In the genomic region with DNA sequence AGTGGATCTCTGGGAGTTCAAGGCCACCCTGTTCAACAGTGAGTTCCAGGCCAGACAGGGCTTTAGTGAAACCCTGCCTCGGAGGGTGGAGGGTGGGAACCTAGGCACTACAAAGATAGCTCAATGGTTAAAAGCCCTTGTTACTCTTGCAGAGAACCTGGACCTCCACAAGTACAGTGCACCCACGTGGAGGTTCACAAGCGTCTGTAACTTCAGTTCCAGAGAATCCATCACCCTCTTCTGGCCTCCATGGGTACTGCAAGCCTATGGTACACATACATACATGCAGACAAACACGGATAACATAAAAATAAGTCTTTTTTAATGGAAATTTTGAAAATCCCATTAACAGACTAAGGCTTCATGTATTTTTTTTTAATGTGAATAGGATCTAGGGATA, we compare ENCODE assay signal across 29 mouse cellular contexts. TPM values are rescaled to one million over a fixed set of nuclear protein-coding genes. Genes with fewer than 3 reads are reported as not detected.
A peak's percentile ranks its signal among the peaks of the same experiment; 100 is the strongest.
DNase-seq lines count a peak whose midpoint lies in the region; ATAC-seq and TF ChIP-seq lines count a peak whose summit lies in the region.
"Had no signal": no experiment of that assay in that cellular context is flagged by ENCODE, and none has a peak within 500 bp of the region (broad histone marks: within the 10 kb centered on the region; RNA-seq: fewer than 3 reads in every experiment).

No protein-coding gene starts in this region.

- no peaks in the 10 kb centered on the region for H3K36me3 ChIP-seq in heart, adult 2 months (ENCODE audit: control insufficient read depth, insufficient read depth, low read length)
- H3K36me3 ChIP-seq in heart, embryonic 11.5 days (ENCODE audit: control insufficient read depth, insufficient read depth, low read length), result no peaks in the 10 kb centered on the region
- H3K36me3 ChIP-seq: forebrain, embryonic 10.5 days; heart, embryonic 10.5 days; hindbrain, embryonic 12.5 days; hindbrain, embryonic 15.5 days had no signal

- TF ChIP-seq EP300 in heart, adult 2 months (IDR thresholded peaks at IDR 0.05; ENCODE audit: insufficient read depth, low read depth, low read length), result no peak

- H3K27ac ChIP-seq in heart, adult 2 months, result no peak overlapping the region
- no peak overlapping the region for H3K27ac ChIP-seq in heart, embryonic 11.5 days (ENCODE audit: low read depth, low read length)
- H3K27ac ChIP-seq: forebrain, embryonic 10.5 days; heart, embryonic 10.5 days; hindbrain, embryonic 12.5 days; hindbrain, embryonic 15.5 days had no signal

- intact Hi-C loops in heart, adult 2 months (cut with DNase I), result no loop called here

- whole genome bisulfite sequencing in heart, adult 2 months, result 76% methylated on average over 4 of the region's 4 CpGs
- WGBS in heart, embryonic 11.5 days (ENCODE audit: insufficient replicate concordance), result 76% methylated on average over 4 of the region's 4 CpGs

- H3K4me2 ChIP-seq in heart, embryonic 11.5 days, result no peak overlapping the region
- H3K4me2 ChIP-seq: hindbrain, embryonic 12.5 days; hindbrain, embryonic 15.5 days had no signal

- H3K4me1 ChIP-seq in heart, adult 2 months (ENCODE audit: control insufficient read depth, insufficient read depth, low read length), result no peaks in the 10 kb centered on the region
- H3K4me1 ChIP-seq in heart, embryonic 11.5 days (ENCODE audit: control insufficient read depth, insufficient read depth, low read length), result no peaks in the 10 kb centered on the region

- no peak overlapping the region for H3K4me3 ChIP-seq in heart, adult 2 months
- H3K4me3 ChIP-seq in heart, embryonic 11.5 days (ENCODE audit: low read depth, low read length), result no peak overlapping the region
- H3K4me3 ChIP-seq: forebrain, embryonic 10.5 days; heart, embryonic 10.5 days; hindbrain, embryonic 12.5 days; hindbrain, embryonic 15.5 days had no signal

- no peak for TF ChIP-seq POLR2A in heart, adult 2 months (IDR thresholded peaks at IDR 0.05; ENCODE audit: insufficient read depth, low read depth, low read length)

- H3K27me3 ChIP-seq in heart, adult 2 months (ENCODE audit: control insufficient read depth, insufficient read depth, low read length), result peaks cover 4% of the 10 kb centered on the region; the same call in 1 of the 2 replicates
- peaks cover 33% of the 10 kb centered on the region for H3K27me3 ChIP-seq in heart, embryonic 11.5 days (ENCODE audit: control insufficient read depth, insufficient read depth, low read length)

- 0 out of 2 replicates have a peak, but pooled peaks have one; percentile 8 for TF ChIP-seq CTCF in heart, adult 2 months (IDR thresholded peaks at IDR 0.05)

- H3K9ac ChIP-seq in heart, adult 2 months (ENCODE audit: low read depth, low read length), result no peak overlapping the region
- no peak overlapping the region for H3K9ac ChIP-seq in heart, embryonic 11.5 days (ENCODE audit: low read depth, low read length)
- H3K9ac ChIP-seq: hindbrain, embryonic 12.5 days; hindbrain, embryonic 15.5 days had no signal

- no peak for DNase-seq in heart, adult 2 months
- peak; percentile 30 for DNase-seq in testis, postnatal 10 days (ENCODE audit: low spot score)
- no peak for DNase-seq in testis, postnatal 14 days (ENCODE audit: low spot score)
- peak; percentile 57 for DNase-seq in ZHBTc4 (ENCODE audit: low read depth, low spot score)
- DNase-seq in adrenal gland, postnatal 14 days, result no peak
- DNase-seq: adrenal gland, adult 2 months; adrenal gland, postnatal 25 days; B cell, adult 2 months; cerebellum, adult 11-12 months; cerebellum, adult 8-10 months; cerebellum, postnatal 10 days; cerebellum, postnatal 36 days; embryo, embryonic 11 days; gastrocnemius, postnatal 25 days; heart, adult 18-20 months; kidney, adult 11 months had no signal

- no peak for ATAC-seq in heart, embryonic 11.5 days (replicated peaks; ENCODE audit: insufficient number of reproducible peaks, low FRiP score, low TSS enrichment)
- ATAC-seq: forebrain, embryonic 14.5 days had no signal

- 0 out of 2 replicates have a peak, but pooled peaks cover 2% of the 10 kb centered on the region for H3K9me3 ChIP-seq in heart, embryonic 11.5 days (replicated peaks; ENCODE audit: control insufficient read depth, low read length)
- H3K9me3 ChIP-seq: forebrain, embryonic 10.5 days; heart, embryonic 10.5 days; hindbrain, embryonic 12.5 days; hindbrain, embryonic 15.5 days had no signal

- H3K79me2 ChIP-seq in heart, adult 2 months (replicated peaks; ENCODE audit: control insufficient read depth, insufficient read depth, low read length), result no peaks in the 10 kb centered on the region

RNA-seq across cellular contexts. Expression of a gene that starts 18.8 kb away (rescaled TPM):
- total RNA-seq in heart, adult 2 months (2021), result not detected
- not detected in 2 replicates for polyA plus RNA-seq in heart, adult 2 months (2012; rRNA removed)
- 0.10 TPM in 1 of 2 replicates, not detected in the other for polyA plus RNA-seq in heart, embryonic 11.5 days (2014; fragmentation: Nextera tagmentation; extraction: Ambion mirVana)
- total RNA-seq in adrenal gland, postnatal 14 days (2021), result 0.19 and 7.6 TPM in 2 replicates
- total RNA-seq: adrenal gland, postnatal 25 days; CH12.LX; gastrocnemius, adult 8-10 months; gastrocnemius, postnatal 25 days; heart, adult 18-20 months; heart, postnatal 25 days; hematopoietic stem cell, adult 5-6 weeks had no signal
- polyA plus RNA-seq: gonadal fat pad, adult 2 months; heart, embryonic 14.5 days; heart, postnatal 0 days had no signal

Comparison
In these comparisons a context has a peak if more than half of its experiments do, and no peak if none do; other contexts are left out.
1. DNase-seq: peak in testis, postnatal 10 days (single experiment) and ZHBTc4 (single experiment); none in heart, adult 2 months (0 of 2), testis, postnatal 14 days (single experiment) and adrenal gland, postnatal 14 days (single experiment).